Mouse (Mus musculus): ENCODE measurements around the gene Acot8. TPM values are rescaled to one million over a fixed set of nuclear protein-coding genes. Genes with fewer than 3 reads are reported as not detected.
"Not testable (repeated sequence)": the region's sequence is repeated elsewhere in the genome, so short reads cannot be mapped to it uniquely, and the experiment has no call there.

Acot8 gene
- total RNA-seq, 2 experiments from 2014 or later, result 12.8 to 14.0 TPM

DNA sequence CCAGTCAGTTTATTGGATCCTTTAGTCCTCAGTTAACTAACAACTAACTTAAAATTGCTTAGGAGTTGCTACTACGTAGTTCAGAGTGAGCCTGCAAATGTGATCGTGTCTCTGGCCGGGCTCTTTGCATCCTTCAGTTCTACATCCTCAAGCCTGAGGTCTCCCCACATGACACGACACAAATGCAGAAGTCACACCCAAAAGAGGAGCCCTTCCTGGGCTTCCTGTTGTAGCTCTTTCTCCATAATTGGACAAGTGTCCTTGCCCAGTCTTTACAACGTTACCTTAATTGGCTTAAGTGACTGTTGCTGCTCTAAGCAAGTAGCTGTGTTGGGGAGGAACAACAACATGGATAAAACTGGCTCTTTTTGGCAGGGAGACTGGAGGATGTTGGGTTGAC is 10.7 kb upstream of the Acot8 start:
- no peak for DNase-seq (ENCODE audit: low spot score in 2 of 2)

DNA sequence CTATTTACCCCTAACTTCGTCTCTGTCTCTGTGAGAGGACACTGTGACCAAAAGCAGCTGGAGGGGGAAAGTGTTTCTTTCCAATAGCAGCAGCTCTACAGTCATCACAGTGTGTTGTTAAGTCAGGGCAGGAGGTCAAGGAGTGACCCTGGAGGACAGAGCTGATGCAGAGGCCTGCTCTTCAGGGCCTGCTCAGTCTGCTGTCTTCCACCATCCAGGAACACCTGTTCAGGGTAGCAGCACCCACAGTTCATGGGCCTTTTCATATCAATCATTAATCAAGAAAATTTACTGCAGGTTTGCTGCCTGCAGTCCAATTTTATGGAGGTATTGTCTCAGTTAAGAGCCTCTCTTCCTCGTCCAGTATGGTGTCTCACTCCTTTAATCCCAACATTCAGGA is 8.9 kb upstream of the Acot8 start:
- DNase-seq (ENCODE audit: low spot score in 2 of 2), result no peak

DNA sequence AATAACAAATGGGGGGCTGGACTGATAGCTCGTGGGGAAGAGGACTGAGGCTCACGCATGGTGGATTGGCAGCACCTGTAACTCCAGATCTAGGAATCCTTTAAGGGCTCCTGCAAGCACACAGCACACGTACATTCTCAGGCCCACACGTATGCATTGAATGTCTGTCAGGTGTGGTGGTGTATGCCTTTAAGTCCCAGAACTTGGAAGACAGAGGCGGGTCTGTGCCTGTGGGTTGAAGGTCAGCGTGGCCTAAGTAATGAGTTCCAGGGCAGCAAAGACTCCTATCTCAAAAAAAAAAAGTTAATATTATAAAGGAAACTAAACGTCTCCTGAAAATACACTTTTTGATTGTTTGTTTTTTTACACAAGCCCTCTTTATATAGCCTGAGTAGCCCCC is 1.9 kb upstream of the Acot8 start:
- no peak for DNase-seq (ENCODE audit: low spot score in 2 of 2)

DNA sequence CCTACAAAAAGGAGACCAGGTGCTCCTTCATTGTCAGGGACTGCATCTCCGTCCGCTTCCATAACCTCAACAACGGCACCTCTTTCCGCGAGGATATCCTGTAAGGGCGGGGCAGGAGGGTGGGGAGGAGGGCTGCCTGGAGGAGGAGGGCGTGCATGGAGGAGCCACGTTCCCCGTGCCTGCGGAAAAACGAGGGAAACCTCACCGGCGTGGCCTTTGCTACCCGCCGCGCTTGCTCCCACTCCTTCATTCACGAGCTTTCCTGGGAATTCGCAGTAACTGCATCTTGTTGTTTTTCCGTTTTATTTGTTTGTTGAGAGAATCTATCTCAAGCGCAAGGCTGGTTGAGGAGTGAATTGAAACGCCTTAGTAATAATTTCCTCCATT is 643 bp upstream of the Acot8 start:
- no peak for DNase-seq (ENCODE audit: low spot score in 2 of 2)

DNA sequence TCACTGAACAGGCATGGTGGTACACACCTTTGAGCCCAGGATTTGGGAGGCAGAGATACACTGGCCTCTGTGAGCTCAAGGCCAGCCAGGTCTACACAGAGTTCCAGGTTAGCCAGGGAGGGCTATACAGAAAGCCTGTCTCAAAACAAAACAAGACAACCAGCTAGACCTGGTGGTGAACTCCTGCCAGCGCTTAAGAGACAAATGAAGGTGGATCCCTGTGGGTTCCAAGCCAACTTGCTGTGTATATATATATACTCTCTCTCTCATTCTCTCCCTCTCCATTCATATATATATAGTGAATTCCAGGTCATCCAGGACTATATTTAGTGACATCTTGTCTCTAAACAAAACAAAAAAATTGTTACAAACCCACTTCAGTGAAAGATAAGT is 765 bp downstream of the Acot8 start:
- no peak for DNase-seq (ENCODE audit: low spot score in 2 of 2)

DNA sequence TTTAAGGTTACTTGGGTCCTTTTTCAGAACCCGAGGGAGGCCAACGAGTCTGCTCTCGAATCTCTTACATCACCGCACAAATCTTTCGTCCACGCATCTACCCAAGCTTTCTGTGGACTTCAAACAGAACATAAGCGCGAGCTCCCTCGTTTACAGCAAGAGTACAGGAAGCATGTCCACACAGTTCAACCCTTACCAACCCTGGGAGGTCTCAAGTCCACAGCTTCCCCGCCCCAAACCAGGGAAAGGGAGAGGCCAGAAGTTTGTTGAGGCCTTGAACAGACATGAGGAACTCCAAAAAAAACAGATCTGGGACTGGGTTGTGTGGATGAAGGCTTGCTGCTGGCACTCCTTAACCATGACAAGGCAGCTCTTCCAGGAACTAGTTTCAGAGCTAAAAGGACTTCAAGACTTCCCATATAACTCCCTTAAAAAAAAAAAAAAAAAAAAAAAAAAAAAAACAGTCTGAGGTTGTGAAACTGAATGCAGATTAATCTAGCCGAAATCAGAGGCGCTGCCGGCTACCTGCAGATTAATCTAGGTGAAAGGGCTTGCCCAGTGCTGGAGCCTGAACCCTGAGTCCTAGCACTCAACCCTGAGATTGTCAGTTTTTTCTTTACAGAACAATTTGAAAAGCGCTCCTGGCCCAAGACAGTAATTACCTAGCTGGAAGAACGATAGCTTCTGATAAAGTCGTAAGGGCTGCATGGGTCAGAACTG is 1.3 kb downstream of the Acot8 start:
- no peak for DNase-seq (ENCODE audit: low spot score in 2 of 2)

DNA sequence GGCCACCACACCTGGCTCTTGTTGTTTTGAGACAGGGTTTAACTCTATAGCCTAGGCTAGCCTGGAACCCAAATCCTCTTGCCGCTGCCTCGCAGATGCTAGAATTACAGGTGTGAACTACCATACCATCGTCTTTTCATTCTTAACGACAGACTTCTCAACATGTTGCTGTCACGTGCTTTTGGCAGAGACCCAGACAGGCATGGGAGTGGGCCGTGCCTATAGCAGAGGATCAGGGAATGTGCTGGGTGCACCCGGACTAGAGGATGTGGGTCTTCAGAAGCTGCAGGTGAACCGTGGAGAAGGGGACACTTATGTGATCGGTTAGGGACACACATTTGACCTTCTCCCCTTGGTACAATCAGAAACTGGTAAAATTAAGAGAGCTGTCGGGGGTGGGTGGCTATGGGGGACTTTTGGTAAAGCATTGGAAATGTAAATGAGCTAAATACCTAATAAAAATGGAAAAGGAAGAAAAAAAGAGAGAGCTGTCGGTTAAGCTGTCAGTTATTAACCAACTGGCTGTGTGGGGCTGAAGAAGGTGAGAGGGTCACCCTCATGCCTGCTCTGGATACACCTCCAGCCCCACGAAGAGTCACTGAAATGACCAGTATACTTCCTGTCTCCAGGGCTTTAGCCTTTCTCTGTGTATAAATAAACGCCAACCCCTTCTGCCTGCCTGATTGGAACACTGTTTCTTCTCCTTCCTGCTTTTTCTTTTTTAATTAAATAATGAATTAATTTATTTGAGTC is 4.3 kb downstream of the Acot8 start:
- DNase-seq (ENCODE audit: low spot score in 2 of 2), result no peak

DNA sequence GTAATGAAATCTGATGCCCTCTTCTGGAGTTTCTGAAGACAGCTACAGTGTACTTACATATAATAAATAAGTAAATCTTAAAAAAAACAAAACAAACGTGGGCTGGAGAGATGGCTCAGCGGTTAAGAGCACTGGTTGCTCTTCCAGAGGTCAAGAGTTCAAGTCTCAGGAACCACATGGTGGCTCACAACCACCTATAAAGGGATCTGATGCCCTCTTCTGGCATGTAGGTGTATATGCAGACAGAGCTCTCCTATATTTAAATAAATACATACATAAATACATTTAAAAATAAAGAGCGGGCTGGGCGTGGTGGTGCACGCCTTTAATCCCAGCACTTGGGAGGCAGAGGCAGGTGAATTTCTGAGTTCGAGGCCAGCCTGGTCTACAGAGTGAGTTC is 6.1 kb downstream of the Acot8 start:
- not testable (repeated sequence) for DNase-seq (ENCODE audit: low spot score in 2 of 2)

DNA sequence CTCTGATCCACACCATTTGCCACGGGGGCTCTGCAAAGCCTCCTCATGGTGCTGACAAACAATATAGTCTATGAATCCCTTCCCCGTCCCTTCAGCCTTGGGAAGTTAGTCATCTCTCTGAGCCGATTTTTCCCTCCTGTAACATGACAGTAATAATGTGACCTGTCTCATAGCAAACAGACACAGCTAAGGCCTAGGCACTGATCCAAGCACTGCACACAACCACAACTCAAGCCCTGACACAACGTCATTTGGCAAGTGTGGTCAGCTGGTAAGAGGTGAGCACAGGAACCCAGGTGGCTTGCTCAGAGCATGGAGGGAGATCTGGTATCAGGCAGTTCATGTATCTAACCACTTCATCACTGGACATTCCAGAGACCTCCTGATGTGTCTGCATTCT is 8.8 kb downstream of the Acot8 start:
- DNase-seq (ENCODE audit: low spot score in 2 of 2), result no peak

DNA sequence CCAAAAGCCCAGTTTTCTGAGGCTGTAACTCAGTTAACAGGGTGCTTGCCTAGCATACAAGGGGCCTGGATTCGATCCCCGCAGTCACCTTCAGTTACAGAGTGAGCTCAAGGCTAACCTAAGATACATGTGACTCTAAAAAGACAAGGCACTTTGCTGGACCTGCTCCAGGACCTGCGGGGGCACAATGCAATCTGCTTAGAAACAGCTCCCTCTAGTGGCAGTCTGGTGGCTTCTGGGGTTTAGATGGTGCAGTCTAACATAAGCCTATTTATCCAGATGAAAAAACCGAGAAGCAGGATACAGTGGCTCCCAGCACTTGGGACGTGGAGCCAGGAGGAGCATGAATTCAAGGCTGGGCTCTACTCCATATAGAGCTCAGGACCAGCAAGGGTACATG is 10.4 kb downstream of the Acot8 start:
- DNase-seq (ENCODE audit: low spot score in 2 of 2), result peak; percentile 63 to 85

DNA sequence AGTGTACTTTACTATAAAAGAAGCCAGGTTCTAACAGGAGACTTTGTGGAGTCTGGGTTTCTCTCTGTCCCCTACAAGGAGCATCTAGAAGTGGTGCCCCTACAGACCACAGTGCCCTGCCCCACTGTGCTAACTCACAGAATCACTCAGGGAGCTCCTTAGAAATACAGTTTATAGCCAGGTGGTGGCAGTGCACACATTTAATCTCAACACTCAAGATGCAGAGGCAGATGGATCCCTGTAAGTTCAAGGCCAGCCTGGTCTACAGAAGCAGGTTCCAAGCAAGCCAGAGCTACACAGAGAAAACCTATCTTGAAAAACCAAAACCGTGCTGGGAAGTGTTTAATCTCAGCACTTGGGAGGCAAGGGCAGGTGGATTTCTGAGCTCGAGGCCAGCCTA is 10.9 kb downstream of the Acot8 start:
- no peak for DNase-seq (ENCODE audit: low spot score in 2 of 2)

DNA sequence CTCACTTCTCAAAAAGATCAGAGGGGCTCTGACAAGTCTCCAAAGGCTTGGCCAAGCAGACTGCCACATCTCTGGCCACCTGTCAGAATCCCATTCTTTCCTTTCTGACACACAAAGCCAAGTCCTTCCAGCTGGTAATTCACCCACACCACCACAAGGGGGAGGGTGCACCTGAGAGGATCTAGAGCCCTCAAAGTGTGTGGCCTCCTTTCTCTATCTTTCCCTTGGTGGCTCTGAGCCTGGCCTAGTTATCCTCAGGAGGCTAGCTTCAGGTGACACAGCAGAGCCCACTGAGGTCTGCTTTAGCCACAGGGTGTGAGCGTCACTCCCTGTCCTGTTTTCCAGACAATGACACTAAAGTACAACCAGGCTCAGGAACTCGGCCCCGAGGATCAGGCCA is 11.4 kb downstream of the Acot8 start:
- DNase-seq (ENCODE audit: low spot score in 2 of 2), result no peak

DNA sequence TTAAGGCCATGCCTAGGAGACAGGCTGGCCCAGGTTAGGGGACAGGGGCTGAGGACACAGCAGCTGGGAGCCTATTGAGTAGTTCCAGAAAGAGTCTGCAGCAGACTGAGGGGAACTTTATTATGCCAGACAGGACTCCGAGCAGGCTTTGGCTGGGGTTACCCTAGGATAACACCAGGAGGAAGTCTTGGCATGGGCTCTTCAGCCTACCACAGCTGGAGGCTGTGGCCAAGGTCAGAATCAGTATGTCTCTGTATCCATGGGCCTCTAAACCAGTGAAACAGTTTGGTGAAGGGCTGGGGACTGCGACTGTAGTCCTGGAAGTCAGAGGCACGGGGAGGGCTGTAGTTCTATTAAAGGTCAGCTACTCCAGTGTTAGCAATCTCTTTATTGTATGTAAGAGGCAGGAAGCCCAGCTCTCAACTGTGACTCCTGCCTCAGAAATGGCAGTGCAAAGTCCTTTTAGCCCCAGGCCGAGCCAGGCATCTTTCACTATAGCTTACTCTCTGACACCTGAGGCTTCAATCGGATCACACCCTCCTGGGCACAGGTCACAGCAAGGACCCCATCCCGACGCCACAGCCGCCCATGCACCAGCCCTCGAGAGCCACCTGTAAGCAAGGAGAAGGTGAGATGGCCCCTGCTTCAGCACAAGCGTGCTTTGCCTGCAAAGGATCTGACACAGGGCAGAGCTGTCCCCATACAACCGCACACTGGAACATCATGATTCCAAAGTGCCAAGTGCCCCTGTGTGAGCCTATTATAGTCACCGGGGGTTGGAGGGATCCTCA is 12.1 kb downstream of the Acot8 start:
- DNase-seq (ENCODE audit: low spot score in 2 of 2), result no peak

DNA sequence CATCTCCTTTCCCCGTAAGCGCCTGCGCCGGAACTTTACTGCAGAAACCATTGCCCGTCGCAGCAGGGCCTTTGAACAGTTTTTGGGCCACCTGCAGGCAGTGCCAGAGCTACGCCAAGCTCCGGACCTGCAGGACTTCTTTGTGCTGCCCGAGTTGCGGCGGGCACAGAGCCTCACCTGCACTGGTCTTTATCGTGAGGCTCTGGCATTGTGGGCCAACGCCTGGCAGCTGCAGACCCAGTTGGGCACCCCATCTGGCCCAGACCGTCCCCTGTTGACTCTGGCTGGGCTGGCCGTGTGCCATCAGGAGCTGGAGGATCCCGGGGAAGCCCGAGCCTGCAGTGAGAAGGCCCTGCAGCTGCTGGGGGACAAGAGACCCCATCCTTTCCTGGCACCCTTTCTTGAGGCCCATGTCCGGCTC is 12.8 kb downstream of the Acot8 start:
- DNase-seq (ENCODE audit: low spot score in 2 of 2), result no peak

DNA sequence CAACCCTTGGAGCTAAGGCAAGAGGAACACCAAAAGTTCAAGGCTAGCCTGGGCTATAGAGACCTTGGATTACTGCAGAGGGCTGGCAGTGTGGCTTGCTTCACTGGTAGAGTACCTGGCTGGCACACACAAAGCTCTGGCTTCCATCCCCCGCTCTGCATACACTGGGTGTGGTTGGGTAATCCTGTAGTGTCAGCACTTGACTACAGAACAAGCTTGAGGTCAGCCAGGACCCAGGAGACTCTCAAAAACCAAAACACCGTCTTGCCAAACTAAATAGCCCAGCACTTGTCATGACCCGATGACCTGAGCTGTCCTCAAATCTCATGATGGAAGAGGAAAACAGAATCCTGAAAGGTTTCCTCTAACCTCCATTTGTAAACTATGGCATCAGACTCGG is 14.2 kb downstream of the Acot8 start:
- DNase-seq (ENCODE audit: low spot score in 2 of 2), result no peak

DNA sequence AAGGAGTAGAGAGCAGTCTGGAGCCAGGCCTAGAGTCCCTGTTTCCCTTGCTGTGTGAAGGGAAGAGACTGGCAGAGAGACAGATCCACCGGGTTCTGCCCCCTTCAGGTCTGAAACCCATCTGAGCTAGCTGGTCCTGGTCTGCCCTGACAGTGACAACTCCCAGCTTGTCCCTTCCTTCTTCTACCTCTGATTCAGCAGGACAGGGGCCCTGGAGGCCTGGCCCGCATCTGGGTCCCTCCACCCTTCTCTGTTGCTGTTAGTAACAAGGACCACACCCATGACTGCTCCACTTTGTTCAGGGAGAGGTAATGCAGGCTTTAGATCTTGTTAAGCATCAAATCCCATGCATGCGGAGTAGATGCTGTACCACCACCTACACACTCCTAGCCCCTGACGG is 16.3 kb downstream of the Acot8 start:
- DNase-seq (ENCODE audit: low spot score in 2 of 2), result no peak

DNA sequence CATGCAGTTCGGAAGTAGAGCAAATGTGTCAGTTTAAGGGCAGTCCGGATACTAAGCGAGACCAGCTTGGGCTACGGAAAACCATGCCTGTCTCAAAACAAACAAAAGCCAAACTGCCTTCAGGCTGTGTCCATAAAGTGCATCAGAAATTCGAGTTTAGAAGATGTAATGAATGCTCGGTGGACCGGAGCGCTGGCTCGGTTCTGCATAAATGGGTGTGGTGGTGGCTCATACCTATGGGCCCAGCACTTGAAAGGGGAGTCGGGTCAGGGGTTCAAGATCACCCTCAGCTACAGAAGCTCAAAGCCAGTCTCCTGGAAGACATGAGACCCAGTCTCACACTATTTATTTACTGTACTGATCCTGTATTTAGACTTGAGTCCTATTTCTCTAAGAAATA is 16.9 kb downstream of the Acot8 start:
- DNase-seq (ENCODE audit: low spot score in 2 of 2), result no peak

DNA sequence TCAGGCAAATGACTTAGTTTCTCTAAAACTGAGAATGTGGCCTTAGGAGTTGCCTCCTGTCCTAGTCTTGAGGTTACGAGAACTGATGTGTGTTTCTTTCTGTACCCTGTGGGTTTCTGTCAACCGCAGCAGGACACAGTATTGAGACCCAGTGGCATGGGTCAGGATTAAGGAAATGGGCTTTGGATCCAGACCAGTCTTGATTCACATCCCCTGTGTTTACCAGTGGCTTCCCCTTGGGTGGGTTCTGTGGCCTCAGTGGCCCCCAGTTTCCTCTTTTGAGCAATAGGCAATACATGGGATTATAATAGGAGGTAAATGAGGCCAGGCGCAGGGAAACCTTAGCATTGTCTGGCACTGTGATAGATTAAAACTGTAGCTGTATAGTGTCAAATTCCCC is 17.6 kb downstream of the Acot8 start:
- DNase-seq (ENCODE audit: low spot score in 2 of 2), result no peak

DNA sequence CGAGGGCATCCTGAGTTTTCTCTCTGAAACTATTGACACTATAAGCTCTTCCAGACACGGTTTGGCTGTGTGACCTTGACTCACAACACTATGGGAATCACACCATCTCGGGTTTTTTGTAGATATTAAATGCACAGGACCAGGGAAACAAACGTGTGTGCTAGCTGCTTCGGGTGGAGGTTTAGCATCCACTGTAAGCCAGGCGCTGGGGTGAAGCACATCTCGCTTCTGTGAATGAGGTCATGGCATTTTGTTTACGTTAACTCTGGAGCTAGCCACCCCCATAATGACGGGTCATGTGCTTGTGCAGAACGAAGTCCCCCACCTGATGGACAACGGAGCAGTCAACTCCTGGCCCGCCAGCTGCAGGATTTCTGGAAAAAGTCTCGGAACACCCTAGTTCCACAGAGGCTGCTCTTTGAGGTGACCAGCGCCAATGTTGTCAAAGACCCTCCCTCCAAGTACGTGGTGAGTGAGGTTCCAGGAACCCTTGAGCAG is 18.2 kb downstream of the Acot8 start:
- DNase-seq (ENCODE audit: low spot score in 2 of 2), result no peak

DNA sequence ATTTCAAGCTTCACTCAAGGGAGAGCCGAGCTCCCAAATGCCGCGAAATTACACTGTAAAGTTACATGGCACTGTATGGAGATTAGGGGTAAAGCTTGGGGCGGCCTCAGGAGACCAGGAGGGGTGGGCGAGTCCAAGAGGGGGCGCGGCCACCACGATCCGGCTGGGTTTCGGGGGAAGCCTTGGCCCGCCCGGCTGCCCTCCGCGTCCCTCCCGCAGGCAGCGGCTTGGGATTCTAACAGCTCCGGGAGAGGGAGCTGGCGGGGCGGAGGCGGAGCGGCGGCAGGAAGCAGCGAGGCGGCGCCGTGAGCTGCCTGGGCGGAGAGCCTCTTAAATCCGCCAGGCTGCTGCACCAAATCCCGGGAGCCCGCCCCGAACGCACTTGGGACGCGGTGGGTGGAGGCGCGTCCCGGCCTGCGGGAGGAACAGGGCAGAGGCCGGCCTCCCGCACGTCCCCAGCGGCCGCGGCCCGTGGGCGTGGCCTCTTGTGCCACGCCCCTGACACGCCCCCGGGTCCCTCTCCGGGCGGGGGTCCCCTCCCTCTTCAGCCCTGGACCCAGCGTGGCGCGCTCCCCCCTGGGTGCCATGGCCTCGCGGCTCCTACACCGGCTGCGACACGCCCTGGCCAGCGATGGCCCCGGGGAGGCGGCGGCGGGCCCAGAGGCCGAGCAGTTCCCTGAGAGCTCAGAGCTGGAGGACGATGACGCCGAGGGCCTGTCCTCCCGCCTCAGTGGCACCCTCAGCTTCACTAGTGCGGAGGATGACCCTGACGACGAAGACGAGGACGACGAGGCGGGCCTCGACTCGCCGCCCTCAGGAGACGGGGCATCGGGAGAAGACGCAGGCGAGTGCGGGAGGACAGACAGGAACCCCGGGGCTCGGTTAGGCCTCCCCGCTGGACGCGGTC is 18.9 kb downstream of the Acot8 start, which contains the start of gene Snx21:
Snx21 (plus strand) TSS at position 343 of the 907 bp plus-strand sequence.
- DNase-seq (ENCODE audit: low spot score in 2 of 2), result peak; percentile 77 to 85

All from gastrocnemius, postnatal 4 days (tissue).